Mouse (Mus musculus): ENCODE measurements around the gene Olfr1444. TPM values are rescaled to one million over a fixed set of nuclear protein-coding genes. Genes with fewer than 3 reads are reported as not detected.

The Olfr1444 gene
- not detected in 2 replicates for polyA plus RNA-seq (2012; ENCODE audit: insufficient read depth, insufficient read length, low replicate concordance, missing spikeins)

DNA sequence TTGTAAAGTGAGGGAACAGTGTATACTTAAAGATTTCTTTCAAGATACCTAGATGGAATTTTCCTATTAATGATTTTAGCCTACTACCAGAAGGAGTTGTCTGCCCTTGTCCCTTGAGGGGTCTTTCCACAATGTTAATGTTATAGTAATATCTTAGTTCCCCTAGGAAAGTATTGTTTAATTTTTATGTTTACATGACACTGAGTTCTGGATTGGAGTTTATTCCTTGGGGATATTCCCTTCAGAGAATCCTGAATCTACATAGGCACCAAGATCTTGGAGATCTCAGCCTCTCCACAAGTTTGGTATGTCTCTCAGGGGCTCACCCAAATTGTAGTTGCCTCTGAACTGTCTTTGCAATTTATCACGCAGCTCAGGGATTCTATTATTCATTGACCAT, at the start of gene Olfr1444:
TSS of gene Olfr1444 (plus strand) at position 301 of the 400 bp plus-strand sequence.
- WGBS, result 74% methylated on average over 1 of the region's 1 CpGs
- no peaks in the 10 kb centered on the region for H3K4me1 ChIP-seq (ENCODE audit: control insufficient read depth, insufficient read depth, low read length)
- H3K4me3 ChIP-seq (ENCODE audit: insufficient read depth, low read depth, low read length), result no peak within 1 kb of the TSS
- TF ChIP-seq POLR2A (IDR thresholded peaks at IDR 0.05; ENCODE audit: insufficient read depth, low read depth, low read length) (no peak), CTCF (IDR thresholded peaks at IDR 0.05; ENCODE audit: insufficient read depth, low read depth, low read length) (no peak)
- H3K27ac ChIP-seq (ENCODE audit: insufficient read depth, low read depth, low read length), result no peak within 1 kb of the TSS

DNA sequence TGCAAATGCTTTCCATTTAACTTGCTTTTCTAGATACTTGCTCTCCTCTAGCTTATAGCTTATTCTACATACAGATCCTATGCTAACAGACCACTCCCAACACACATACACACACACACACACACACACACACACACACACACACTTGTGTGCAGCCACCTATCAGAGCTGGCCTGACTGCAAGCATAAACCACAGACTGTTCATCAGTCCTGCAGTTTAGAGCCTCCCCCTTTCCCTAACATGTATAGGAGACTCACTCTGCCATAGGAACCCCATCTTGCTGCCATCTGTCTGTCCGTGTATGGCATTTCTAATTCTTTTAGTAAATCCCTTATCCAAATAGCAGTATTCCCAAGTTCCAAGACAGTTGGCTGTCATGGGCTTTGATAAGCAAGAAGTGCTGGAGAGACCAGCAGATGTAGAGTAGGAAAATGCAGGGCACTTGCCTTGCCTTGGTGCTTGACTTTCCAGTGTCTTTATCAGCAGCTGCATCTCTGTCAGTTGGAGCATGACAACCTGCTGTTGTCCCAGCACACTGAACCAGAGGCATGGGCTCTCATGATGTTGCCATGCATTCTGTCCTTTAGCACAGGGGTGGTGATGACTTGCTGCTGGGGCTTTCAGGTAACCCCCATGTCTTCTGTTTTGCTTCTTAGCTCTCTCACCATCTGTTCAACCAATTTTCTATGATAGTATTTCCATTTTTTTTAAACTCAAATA, 44.3 kb upstream of the Olfr1444 start:
- no peak for TF ChIP-seq POLR2A (IDR thresholded peaks at IDR 0.05; ENCODE audit: insufficient read depth, low read depth, low read length)
- no peak for TF ChIP-seq CTCF (IDR thresholded peaks at IDR 0.05; ENCODE audit: insufficient read depth, low read depth, low read length)
- 78% methylated on average over 1 of the region's 1 CpGs for WGBS
- Histone ChIP-seq H3K27ac (ENCODE audit: insufficient read depth, low read depth, low read length) (no peak overlapping the region), H3K4me3 (ENCODE audit: insufficient read depth, low read depth, low read length) (no peak overlapping the region), H3K4me1 (ENCODE audit: control insufficient read depth, insufficient read depth, low read length) (no peaks in the 10 kb centered on the region)

DNA sequence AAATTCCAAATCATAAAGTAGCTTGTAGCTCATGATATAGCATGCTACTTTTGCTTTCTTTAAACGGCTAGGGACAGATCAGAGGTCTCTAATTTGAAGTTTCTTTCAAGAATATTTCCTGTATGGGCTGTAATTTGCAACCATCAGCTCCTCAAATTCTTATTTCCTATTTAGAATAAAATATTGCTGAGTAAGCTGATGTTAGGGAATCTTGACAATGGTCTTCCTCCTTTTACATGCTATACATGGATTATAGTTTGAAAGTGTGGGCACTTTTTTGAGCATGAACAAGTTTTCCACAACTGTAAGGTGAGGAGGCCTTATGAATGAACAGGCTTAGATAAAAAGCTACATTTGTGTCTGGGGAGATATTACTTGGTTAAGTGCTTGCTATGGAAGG, 43.2 kb upstream of the Olfr1444 start:
- WGBS, result 91% methylated on average over 1 of the region's 1 CpGs
- H3K4me1 ChIP-seq (ENCODE audit: control insufficient read depth, insufficient read depth, low read length), result no peaks in the 10 kb centered on the region
- no peak overlapping the region for H3K27ac ChIP-seq (ENCODE audit: insufficient read depth, low read depth, low read length)
- no peak for TF ChIP-seq CTCF (IDR thresholded peaks at IDR 0.05; ENCODE audit: insufficient read depth, low read depth, low read length)
- TF ChIP-seq POLR2A (IDR thresholded peaks at IDR 0.05; ENCODE audit: insufficient read depth, low read depth, low read length), result no peak
- H3K4me3 ChIP-seq (ENCODE audit: insufficient read depth, low read depth, low read length), result no peak overlapping the region

DNA sequence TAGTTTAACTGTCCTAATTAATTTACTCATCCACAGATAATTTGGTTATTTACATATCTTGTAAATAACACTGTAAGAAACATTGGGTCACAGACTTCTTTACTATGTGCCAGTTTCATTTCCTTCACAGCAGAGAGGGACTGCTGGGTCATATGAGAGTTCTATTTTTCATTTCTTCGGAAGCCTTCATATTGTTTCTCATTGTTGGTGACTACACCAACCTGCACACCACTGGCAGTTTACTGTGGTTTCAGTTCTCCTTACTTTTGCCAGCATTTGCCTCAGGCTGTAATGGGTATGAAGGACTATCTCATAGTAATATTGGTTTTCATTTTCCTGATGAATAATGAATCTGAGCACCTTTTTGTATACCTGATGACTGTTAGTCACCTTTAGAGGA, 38.6 kb upstream of the Olfr1444 start:
- Histone ChIP-seq H3K27ac (ENCODE audit: insufficient read depth, low read depth, low read length) (no peak overlapping the region), H3K4me3 (ENCODE audit: insufficient read depth, low read depth, low read length) (no peak overlapping the region), H3K4me1 (ENCODE audit: control insufficient read depth, insufficient read depth, low read length) (no peaks in the 10 kb centered on the region)
- no peak for TF ChIP-seq POLR2A (IDR thresholded peaks at IDR 0.05; ENCODE audit: insufficient read depth, low read depth, low read length)
- no peak for TF ChIP-seq CTCF (IDR thresholded peaks at IDR 0.05; ENCODE audit: insufficient read depth, low read depth, low read length)
- WGBS, result 93% methylated on average over 1 of the region's 1 CpGs

DNA sequence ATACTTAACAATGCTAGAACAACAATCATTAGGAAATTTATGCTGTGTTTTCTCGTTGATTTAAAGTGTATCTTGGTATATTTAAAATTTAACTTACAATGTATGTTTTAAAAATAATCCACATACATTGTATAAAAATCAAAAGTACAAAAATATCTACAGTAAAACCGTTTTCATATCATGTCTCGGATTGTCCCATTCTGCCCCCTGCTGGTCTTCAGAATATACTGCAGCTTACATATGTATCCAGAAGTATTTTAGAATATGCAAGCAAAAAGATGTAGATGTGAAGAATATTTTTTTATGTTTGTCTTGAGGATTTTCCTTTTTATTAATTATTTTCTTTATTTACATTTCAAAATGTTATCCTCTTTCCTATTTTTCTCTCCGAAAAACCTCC, 36.7 kb upstream of the Olfr1444 start:
- TF ChIP-seq CTCF (IDR thresholded peaks at IDR 0.05; ENCODE audit: insufficient read depth, low read depth, low read length) (no peak), POLR2A (IDR thresholded peaks at IDR 0.05; ENCODE audit: insufficient read depth, low read depth, low read length) (no peak)
- Histone ChIP-seq H3K4me3 (ENCODE audit: insufficient read depth, low read depth, low read length) (no peak overlapping the region), H3K4me1 (ENCODE audit: control insufficient read depth, insufficient read depth, low read length) (no peaks in the 10 kb centered on the region), H3K27ac (ENCODE audit: insufficient read depth, low read depth, low read length) (no peak overlapping the region)
- WGBS, result 28% methylated on average over 4 of the region's 4 CpGs

DNA sequence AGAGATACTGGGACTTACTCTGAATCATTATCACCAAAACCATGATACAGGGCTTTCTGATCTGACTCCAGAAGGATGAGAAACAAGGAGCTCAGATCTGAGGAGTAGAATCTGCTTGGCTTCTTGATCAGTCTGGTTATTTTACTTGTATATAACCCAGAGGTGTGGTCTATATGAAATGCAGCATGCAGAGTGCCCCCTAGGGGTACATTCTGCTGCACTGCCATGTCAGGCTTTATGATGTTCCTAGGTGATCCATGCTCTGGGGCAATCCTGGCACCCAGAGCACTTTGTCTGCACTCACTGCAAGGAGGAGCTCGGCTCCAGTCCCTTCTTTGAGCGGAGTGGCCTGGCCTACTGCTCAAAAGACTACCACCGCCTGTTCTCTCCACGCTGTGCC, 32.5 kb upstream of the Olfr1444 start:
- no peak for TF ChIP-seq POLR2A (IDR thresholded peaks at IDR 0.05; ENCODE audit: insufficient read depth, low read depth, low read length)
- TF ChIP-seq CTCF (IDR thresholded peaks at IDR 0.05; ENCODE audit: insufficient read depth, low read depth, low read length), result no peak
- H3K4me3 ChIP-seq (ENCODE audit: insufficient read depth, low read depth, low read length), result no peak overlapping the region
- H3K4me1 ChIP-seq (ENCODE audit: control insufficient read depth, insufficient read depth, low read length), result no peaks in the 10 kb centered on the region
- no peak overlapping the region for H3K27ac ChIP-seq (ENCODE audit: insufficient read depth, low read depth, low read length)
- WGBS, result 80% methylated on average over 4 of the region's 4 CpGs

DNA sequence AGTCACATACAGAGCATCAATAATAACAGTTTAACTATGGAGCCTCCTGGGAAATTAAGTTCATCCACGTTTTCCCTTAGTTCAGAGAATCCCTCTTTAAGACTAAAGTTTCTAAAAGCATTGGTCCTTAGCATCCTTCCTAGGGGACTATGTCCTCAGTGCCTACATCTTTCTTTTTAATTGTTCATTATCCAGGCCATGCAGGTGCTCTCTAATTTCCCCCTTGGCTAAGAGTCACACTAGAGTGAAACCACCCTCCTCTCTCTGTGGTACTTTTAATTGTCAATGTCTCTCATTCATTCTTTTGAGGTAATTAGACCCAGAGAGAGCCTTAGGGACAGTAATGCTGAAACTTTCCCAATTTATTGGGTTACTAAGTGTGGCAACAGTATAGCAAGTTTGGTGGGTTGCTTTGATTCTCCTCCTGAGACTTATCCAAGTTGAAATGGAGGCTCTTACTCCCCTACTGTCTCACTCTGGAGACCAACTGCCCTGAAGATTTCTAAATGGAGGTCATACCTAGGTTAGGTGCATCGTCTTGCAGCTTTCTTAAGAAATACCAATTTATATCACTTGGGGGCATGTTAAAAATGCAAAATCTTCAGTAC, 26.2 kb upstream of the Olfr1444 start:
- Histone ChIP-seq H3K27ac (ENCODE audit: insufficient read depth, low read depth, low read length) (no peak overlapping the region), H3K4me3 (ENCODE audit: insufficient read depth, low read depth, low read length) (no peak overlapping the region), H3K4me1 (ENCODE audit: control insufficient read depth, insufficient read depth, low read length) (no peaks in the 10 kb centered on the region)
- TF ChIP-seq POLR2A (IDR thresholded peaks at IDR 0.05; ENCODE audit: insufficient read depth, low read depth, low read length), result no peak
- no peak for TF ChIP-seq CTCF (IDR thresholded peaks at IDR 0.05; ENCODE audit: insufficient read depth, low read depth, low read length)
- WGBS, result 73% methylated on average over 2 of the region's 2 CpGs

DNA sequence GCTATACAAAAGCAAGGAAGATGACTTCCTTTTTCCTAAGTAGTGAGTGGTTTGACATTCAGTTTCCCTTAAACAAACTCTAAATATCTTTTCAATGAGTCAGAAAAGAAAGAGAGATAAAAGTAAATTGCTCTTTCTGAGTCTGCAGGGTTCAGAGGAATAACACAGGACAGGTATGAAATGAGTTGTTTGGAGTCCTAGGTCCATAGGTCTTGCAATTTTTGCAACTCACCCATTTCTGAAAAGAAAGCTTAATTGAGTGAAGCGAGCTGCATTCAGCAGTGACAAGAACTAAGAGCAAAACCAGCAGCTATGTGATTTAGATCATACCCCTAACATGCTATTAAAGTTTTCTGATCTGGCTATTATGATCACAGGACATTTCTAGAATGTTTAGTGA, 25.5 kb upstream of the Olfr1444 start:
- TF ChIP-seq POLR2A (IDR thresholded peaks at IDR 0.05; ENCODE audit: insufficient read depth, low read depth, low read length), result no peak
- no peak overlapping the region for H3K4me3 ChIP-seq (ENCODE audit: insufficient read depth, low read depth, low read length)
- WGBS, result 50% methylated on average over 1 of the region's 1 CpGs
- H3K4me1 ChIP-seq (ENCODE audit: control insufficient read depth, insufficient read depth, low read length), result no peaks in the 10 kb centered on the region
- H3K27ac ChIP-seq (ENCODE audit: insufficient read depth, low read depth, low read length), result no peak overlapping the region

DNA sequence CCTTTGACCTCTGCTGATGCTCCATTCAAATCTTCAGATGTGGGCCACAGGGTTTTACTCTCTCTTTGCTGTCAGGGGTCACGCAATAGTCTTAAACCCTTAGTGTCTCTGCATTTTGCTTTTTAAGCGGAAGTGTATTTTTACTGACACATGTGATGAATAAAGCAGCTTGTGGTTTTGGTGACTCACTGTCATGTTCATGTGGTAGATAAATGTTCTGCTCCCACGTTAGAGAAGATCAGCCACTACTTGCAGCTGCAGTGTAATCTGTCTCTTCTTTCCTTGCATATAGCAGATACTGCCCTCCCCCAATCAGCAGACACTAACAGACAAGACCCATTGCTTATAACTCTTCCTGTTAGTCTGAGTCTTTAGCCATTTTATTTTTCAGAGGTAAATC, 23.5 kb upstream of the Olfr1444 start:
- H3K4me3 ChIP-seq (ENCODE audit: insufficient read depth, low read depth, low read length), result no peak overlapping the region
- H3K4me1 ChIP-seq (ENCODE audit: control insufficient read depth, insufficient read depth, low read length), result no peaks in the 10 kb centered on the region
- WGBS, result 64% methylated on average over 3 of the region's 3 CpGs
- TF ChIP-seq POLR2A (IDR thresholded peaks at IDR 0.05; ENCODE audit: insufficient read depth, low read depth, low read length) (no peak), CTCF (IDR thresholded peaks at IDR 0.05; ENCODE audit: insufficient read depth, low read depth, low read length) (no peak)
- H3K27ac ChIP-seq (ENCODE audit: insufficient read depth, low read depth, low read length), result no peak overlapping the region

All from olfactory bulb, adult 2 months (tissue).